Mouse (Mus musculus) embryonic fibroblast, embryonic 13.5 days (primary cell): ENCODE data around the gene Gm49373. TPM values are rescaled to one million over a fixed set of nuclear protein-coding genes. Genes with fewer than 3 reads are reported as not detected.

Experiments used
- H3K27ac ChIP-seq: 2 replicates; pipeline ENCODE4 v1.5.1; 2012; ENCODE audit warnings: low read length, control low read depth, inconsistent platforms; ENCODE audit not compliant: insufficient read depth
- H3K4me1 ChIP-seq: 2 replicates; pipeline ENCODE4 v1.6.1; 2011; ENCODE audit warnings: low read length; ENCODE audit not compliant: control insufficient read depth, insufficient read depth
- H3K4me3 ChIP-seq: 2 replicates; pipeline ENCODE4 v1.5.1; 2011; ENCODE audit warnings: mild to moderate bottlenecking, control low read depth, low read length; ENCODE audit not compliant: insufficient read depth
- CTCF ChIP-seq: IDR thresholded peaks from 2 replicates; pipeline ENCODE4 v1.5.1; 2011; ENCODE audit warnings: mild to moderate bottlenecking, control low read depth, low read length, moderate library complexity, borderline replicate concordance; ENCODE audit not compliant: insufficient read depth
- POLR2A ChIP-seq: IDR thresholded peaks from 2 replicates; pipeline ENCODE4 v1.6.1; 2011; ENCODE audit warnings: low read depth, mild to moderate bottlenecking, control low read depth, low read length, moderate library complexity
- polyA plus RNA-seq: library from polyadenylated mRNA; stranded (reverse); fragments of >200 nt; gene quantifications from 2 replicates; pipeline ENCODE4 v1.2.4, GENCODE M21; 2011; ENCODE audit warnings: low read depth; ENCODE audit not compliant: missing spikeins, insufficient read length

The Gm49373 gene
- polyA plus RNA-seq, 1 experiment, result 0.44 TPM

GRCm38 (mm10) chr9:21031251-21031895 is 41.5 kb downstream of the Gm49373 start:
- TF ChIP-seq POLR2A, result peak; percentile 55
- TF ChIP-seq CTCF, result no peak
- no peaks in the 10 kb centered on the region for H3K4me1 ChIP-seq
- peak overlapping the region; percentile 49 for H3K4me3 ChIP-seq
- H3K27ac ChIP-seq, result peak overlapping the region; percentile 34; the same call in 1 of the 2 replicates

- Histone ChIP-seq H3K4me1 (no peaks in the 10 kb centered on the region), H3K4me3 (peak overlapping the region; percentile 49), H3K27ac (peak overlapping the region; percentile 34; the same call in 1 of the 2 replicates)
- no peak for TF ChIP-seq CTCF
- TF ChIP-seq POLR2A, result no peak
Observed at GRCm38 (mm10) chr9:21030781-21031250, 42.1 kb downstream of the Gm49373 start.

- Histone ChIP-seq H3K4me1 (no peaks in the 10 kb centered on the region), H3K27ac (no peak overlapping the region), H3K4me3 (no peak overlapping the region)
- TF ChIP-seq CTCF (no peak), POLR2A (no peak)
Observed at GRCm38 (mm10) chr9:21030055-21030600, 42.8 kb downstream of the Gm49373 start.

GRCm38 (mm10) chr9:21029291-21030054 is 43.4 kb downstream of the Gm49373 start, which contains the start of gene Icam4:
Icam4 (plus strand) TSS chr9:21029373.
- Histone ChIP-seq H3K27ac (no peak within 1 kb of the TSS), H3K4me1 (no peaks in the 10 kb centered on the region), H3K4me3 (no peak within 1 kb of the TSS)
- peak; percentile 68 for TF ChIP-seq CTCF
- TF ChIP-seq POLR2A, result no peak

- Histone ChIP-seq H3K4me1 (no peaks in the 10 kb centered on the region), H3K4me3 (no peak overlapping the region), H3K27ac (no peak overlapping the region)
- no peak for TF ChIP-seq CTCF
- TF ChIP-seq POLR2A, result no peak
Observed at GRCm38 (mm10) chr9:21028560-21029110, 44.3 kb downstream of the Gm49373 start.

- H3K4me1 ChIP-seq, result no peaks in the 10 kb centered on the region
- no peak overlapping the region for H3K4me3 ChIP-seq
- no peak for TF ChIP-seq POLR2A
- no peak for TF ChIP-seq CTCF
- H3K27ac ChIP-seq, result no peak overlapping the region
Observed at GRCm38 (mm10) chr9:21027774-21028290, 45.1 kb downstream of the Gm49373 start.

- TF ChIP-seq POLR2A, result no peak
- no peak for TF ChIP-seq CTCF
- Histone ChIP-seq H3K27ac (no peak overlapping the region), H3K4me3 (no peak overlapping the region), H3K4me1 (no peaks in the 10 kb centered on the region)
Observed at GRCm38 (mm10) chr9:21026849-21027248, 46.0 kb downstream of the Gm49373 start.

GRCm38 (mm10) chr9:21025258-21025810 is 47.6 kb downstream of the Gm49373 start:
- no peak for TF ChIP-seq CTCF
- TF ChIP-seq POLR2A, result no peak
- Histone ChIP-seq H3K4me1 (no peaks in the 10 kb centered on the region), H3K4me3 (no peak overlapping the region), H3K27ac (no peak overlapping the region)

- no peak overlapping the region for H3K27ac ChIP-seq
- no peaks in the 10 kb centered on the region for H3K4me1 ChIP-seq
- TF ChIP-seq CTCF (no peak; the same call in 1 of the 2 replicates), POLR2A (no peak)
- no peak overlapping the region for H3K4me3 ChIP-seq
Observed at GRCm38 (mm10) chr9:21022726-21023125, 50.2 kb downstream of the Gm49373 start.

GRCm38 (mm10) chr9:21022288-21022687 is 50.6 kb downstream of the Gm49373 start:
- no peaks in the 10 kb centered on the region for H3K4me1 ChIP-seq
- TF ChIP-seq POLR2A (no peak), CTCF (no peak)

More at GRCm38 (mm10) chr9:21022288-21022687, 50.6 kb downstream of the Gm49373 start:
- Histone ChIP-seq H3K4me3 (no peak overlapping the region), H3K27ac (no peak overlapping the region)
